Mouse (Mus musculus): ENCODE results near the gene Hepacam. TPM values are rescaled to one million over a fixed set of nuclear protein-coding genes. Genes with fewer than 3 reads are reported as not detected.

Hepacam gene
- polyA plus RNA-seq, 1 experiment from 2014 or later = 0.06 TPM

- Histone ChIP-seq H3K27ac (no peak overlapping the region), H3K4me1 (replicated peaks) (peaks cover 10% of the 10 kb centered on the region), H3K9me3 (replicated peaks) (no peaks in the 10 kb centered on the region), H3K36me3 (no peaks in the 10 kb centered on the region), H3K4me2 (no peak overlapping the region), H3K9ac (no peak overlapping the region), H3K27me3 (no peaks in the 10 kb centered on the region), H3K4me3 (replicated peaks) (no peak overlapping the region)
- ATAC-seq (ENCODE audit: low read depth) = no peak
- no peak for DNase-seq
Observed at GRCm38 (mm10) chr9:37362084-37362483, 5.1 kb upstream of the Hepacam start.

GRCm38 (mm10) chr9:37362881-37363280 is 4.3 kb upstream of the Hepacam start:
- H3K9ac ChIP-seq = no peak overlapping the region
- H3K4me1 ChIP-seq (replicated peaks) = peaks cover 10% of the 10 kb centered on the region
- H3K4me3 ChIP-seq (replicated peaks) = no peak overlapping the region
- H3K27ac ChIP-seq = no peak overlapping the region
- no peaks in the 10 kb centered on the region for H3K36me3 ChIP-seq
- no peak for ATAC-seq (ENCODE audit: low read depth)
- H3K27me3 ChIP-seq = no peaks in the 10 kb centered on the region
- DNase-seq = no peak
- WGBS (ENCODE audit: insufficient replicate concordance) = 27% methylated on average over 1 of the region's 1 CpGs
- H3K9me3 ChIP-seq (replicated peaks) = no peaks in the 10 kb centered on the region
- H3K4me2 ChIP-seq = no peak overlapping the region

GRCm38 (mm10) chr9:37363551-37363950 is 3.6 kb upstream of the Hepacam start:
- DNase-seq (no peak), ATAC-seq (ENCODE audit: low read depth) (no peak)
- 48% methylated on average over 3 of the region's 3 CpGs for WGBS (ENCODE audit: insufficient replicate concordance)
- Histone ChIP-seq H3K9me3 (replicated peaks) (no peaks in the 10 kb centered on the region), H3K4me3 (replicated peaks) (no peak overlapping the region), H3K27me3 (no peaks in the 10 kb centered on the region), H3K9ac (no peak overlapping the region), H3K4me1 (replicated peaks) (peaks cover 10% of the 10 kb centered on the region), H3K4me2 (no peak overlapping the region), H3K36me3 (no peaks in the 10 kb centered on the region), H3K27ac (no peak overlapping the region)

- peaks cover 4% of the 10 kb centered on the region for H3K4me1 ChIP-seq (replicated peaks)
- no peaks in the 10 kb centered on the region for H3K27me3 ChIP-seq
- H3K9ac ChIP-seq = no peak overlapping the region
- H3K36me3 ChIP-seq = no peaks in the 10 kb centered on the region
- no peak for DNase-seq
- H3K4me3 ChIP-seq (replicated peaks) = no peak overlapping the region
- WGBS (ENCODE audit: insufficient replicate concordance) = 65% methylated on average over 3 of the region's 3 CpGs
- no peak for ATAC-seq (ENCODE audit: low read depth)
- H3K27ac ChIP-seq = no peak overlapping the region
- no peak overlapping the region for H3K4me2 ChIP-seq
- H3K9me3 ChIP-seq (replicated peaks) = no peaks in the 10 kb centered on the region
Observed at GRCm38 (mm10) chr9:37364392-37364791, 2.8 kb upstream of the Hepacam start.

- H3K4me1 ChIP-seq (replicated peaks) = no peaks in the 10 kb centered on the region
- H3K27me3 ChIP-seq = no peaks in the 10 kb centered on the region
- WGBS (ENCODE audit: insufficient replicate concordance) = 50% methylated on average over 5 of the region's 5 CpGs
- no peak overlapping the region for H3K4me2 ChIP-seq
- no peak overlapping the region for H3K9ac ChIP-seq
- no peaks in the 10 kb centered on the region for H3K9me3 ChIP-seq (replicated peaks)
- no peak overlapping the region for H3K27ac ChIP-seq
- DNase-seq = no peak
- H3K4me3 ChIP-seq (replicated peaks) = no peak overlapping the region
- ATAC-seq (ENCODE audit: low read depth) = no peak
- no peaks in the 10 kb centered on the region for H3K36me3 ChIP-seq
Observed at GRCm38 (mm10) chr9:37365706-37366105, 1.4 kb upstream of the Hepacam start.

GRCm38 (mm10) chr9:37368081-37368830 is 1.1 kb downstream of the Hepacam start:
- H3K9me3 ChIP-seq (replicated peaks) = no peaks in the 10 kb centered on the region
- H3K36me3 ChIP-seq = no peaks in the 10 kb centered on the region
- ATAC-seq (ENCODE audit: low read depth) (no peak), DNase-seq (no peak)
- no peak overlapping the region for H3K27ac ChIP-seq
- H3K9ac ChIP-seq = no peak overlapping the region
- no peaks in the 10 kb centered on the region for H3K4me1 ChIP-seq (replicated peaks)
- 64% methylated on average over 11 of the region's 11 CpGs for WGBS (ENCODE audit: insufficient replicate concordance)
- no peak overlapping the region for H3K4me3 ChIP-seq (replicated peaks)
- no peaks in the 10 kb centered on the region for H3K27me3 ChIP-seq
- no peak overlapping the region for H3K4me2 ChIP-seq

- 59% methylated on average over 8 of the region's 8 CpGs for WGBS (ENCODE audit: insufficient replicate concordance)
- Histone ChIP-seq H3K4me2 (no peak overlapping the region), H3K27me3 (no peaks in the 10 kb centered on the region), H3K9me3 (replicated peaks) (no peaks in the 10 kb centered on the region), H3K36me3 (no peaks in the 10 kb centered on the region), H3K27ac (no peak overlapping the region), H3K4me1 (replicated peaks) (no peaks in the 10 kb centered on the region), H3K4me3 (replicated peaks) (no peak overlapping the region), H3K9ac (no peak overlapping the region)
- DNase-seq (no peak), ATAC-seq (ENCODE audit: low read depth) (no peak)
Observed at GRCm38 (mm10) chr9:37368860-37369259, 1.7 kb downstream of the Hepacam start.

- H3K4me1 ChIP-seq (replicated peaks) = no peaks in the 10 kb centered on the region
- H3K27ac ChIP-seq = no peak overlapping the region
- H3K9me3 ChIP-seq (replicated peaks) = no peaks in the 10 kb centered on the region
- H3K4me3 ChIP-seq (replicated peaks) = no peak overlapping the region
- 71% methylated on average over 7 of the region's 7 CpGs for WGBS (ENCODE audit: insufficient replicate concordance)
- DNase-seq (no peak), ATAC-seq (ENCODE audit: low read depth) (no peak)
- no peak overlapping the region for H3K4me2 ChIP-seq
- no peak overlapping the region for H3K9ac ChIP-seq
- H3K36me3 ChIP-seq = no peaks in the 10 kb centered on the region
- H3K27me3 ChIP-seq = no peaks in the 10 kb centered on the region
Observed at GRCm38 (mm10) chr9:37371232-37371801, 4.2 kb downstream of the Hepacam start.

GRCm38 (mm10) chr9:37375718-37376117 is 8.6 kb downstream of the Hepacam start:
- H3K4me3 ChIP-seq (replicated peaks) = no peak overlapping the region
- no peak overlapping the region for H3K27ac ChIP-seq
- ATAC-seq (ENCODE audit: low read depth) (no peak), DNase-seq (no peak)
- no peak overlapping the region for H3K4me2 ChIP-seq
- H3K27me3 ChIP-seq = no peaks in the 10 kb centered on the region
- no peaks in the 10 kb centered on the region for H3K36me3 ChIP-seq
- 82% methylated on average over 5 of the region's 5 CpGs for WGBS (ENCODE audit: insufficient replicate concordance)
- no peaks in the 10 kb centered on the region for H3K4me1 ChIP-seq (replicated peaks)
- H3K9ac ChIP-seq = no peak overlapping the region
- H3K9me3 ChIP-seq (replicated peaks) = no peaks in the 10 kb centered on the region

- Histone ChIP-seq H3K4me2 (no peak overlapping the region), H3K9me3 (replicated peaks) (no peaks in the 10 kb centered on the region), H3K4me1 (replicated peaks) (no peaks in the 10 kb centered on the region), H3K36me3 (no peaks in the 10 kb centered on the region), H3K27ac (no peak overlapping the region), H3K4me3 (replicated peaks) (no peak overlapping the region), H3K27me3 (peaks cover 40% of the 10 kb centered on the region), H3K9ac (no peak overlapping the region)
- WGBS (ENCODE audit: insufficient replicate concordance) = 60% methylated on average over 6 of the region's 6 CpGs
- ATAC-seq (ENCODE audit: low read depth) (no peak), DNase-seq (no peak)
Observed at GRCm38 (mm10) chr9:37383161-37383560, 16.0 kb downstream of the Hepacam start.

GRCm38 (mm10) chr9:37384284-37385182 is 17.4 kb downstream of the Hepacam start:
- peak overlapping the region; percentile 57 for H3K4me2 ChIP-seq
- H3K9me3 ChIP-seq (replicated peaks) = no peaks in the 10 kb centered on the region
- peak overlapping the region; percentile 41; the same call in 1 of the 2 replicates for H3K9ac ChIP-seq
- peaks cover 40% of the 10 kb centered on the region for H3K27me3 ChIP-seq
- H3K27ac ChIP-seq = no peak overlapping the region
- 7% methylated on average over 54 of the region's 54 CpGs for WGBS (ENCODE audit: insufficient replicate concordance)
- no peaks in the 10 kb centered on the region for H3K36me3 ChIP-seq
- DNase-seq (no peak), ATAC-seq (ENCODE audit: low read depth) (peak; percentile 57; the same call in 1 of the 2 replicates)
- no peaks in the 10 kb centered on the region for H3K4me1 ChIP-seq (replicated peaks)
- peak overlapping the region; percentile 40 for H3K4me3 ChIP-seq (replicated peaks)
